Mouse (Mus musculus) hindbrain, embryonic 14.5 days (tissue): ENCODE data around the gene Flywch1. TPM values are rescaled to one million over a fixed set of nuclear protein-coding genes. Genes with fewer than 3 reads are reported as not detected.

Experiments used
- ATAC-seq: fragments of 200-750 bp; cut with Nextera tagmentation; 2 replicates; pipeline ENCODE4 v1.8.0; 2017; ENCODE audit warnings: moderate number of reproducible peaks, mild to moderate bottlenecking, moderate TSS enrichment, moderate library complexity; ENCODE audit not compliant: low FRiP score
- DNase-seq: peaks from one replicate; pipeline ENCODE4 v3.0.0-alpha.2; 2015; ENCODE audit warnings: low spot score
- H3K27ac ChIP-seq: fragments of 300-500 bp; sonication (generic); 2 replicates; pipeline ENCODE4 v1.5.1; 2014; ENCODE audit warnings: mild to moderate bottlenecking, moderate library complexity
- H3K27me3 ChIP-seq: fragments of 300-500 bp; sonication (generic); 2 replicates; pipeline ENCODE4 v1.6.1; 2014; ENCODE audit warnings: mild to moderate bottlenecking, low read length, mixed read lengths; ENCODE audit not compliant: control insufficient read depth, insufficient read depth
- H3K36me3 ChIP-seq: fragments of 300-500 bp; sonication (generic); replicated peaks from 2 replicates; pipeline ENCODE4 v1.6.1; 2014; ENCODE audit not compliant: control insufficient read depth, insufficient read depth
- H3K4me1 ChIP-seq: fragments of 300-500 bp; sonication (generic); replicated peaks from 2 replicates; pipeline ENCODE4 v1.6.1; 2014; ENCODE audit warnings: antibody characterized with exemption, low read length, mixed read lengths; ENCODE audit not compliant: control insufficient read depth, insufficient read depth
- H3K4me2 ChIP-seq: fragments of 300-500 bp; sonication (generic); replicated peaks from 2 replicates; pipeline ENCODE4 v1.6.1; 2014; ENCODE audit warnings: mild to moderate bottlenecking, moderate library complexity
- H3K4me3 ChIP-seq: fragments of 300-500 bp; sonication (generic); replicated peaks from 2 replicates; pipeline ENCODE4 v1.5.1; 2014; ENCODE audit warnings: mild to moderate bottlenecking, low read length
- H3K9ac ChIP-seq: fragments of 300-500 bp; sonication (generic); 2 replicates; pipeline ENCODE4 v1.6.1; 2014
- H3K9me3 ChIP-seq: fragments of 300-500 bp; sonication (generic); 2 replicates; pipeline ENCODE4 v1.6.1; 2016; ENCODE audit warnings: low read length; ENCODE audit not compliant: control insufficient read depth
- WGBS: fragments of 180-500 bp; shearing (Covaris S2); extraction: QIAGEN DNeasy Blood & Tissue Kit; methylation state at CpG from one replicate; pipeline ENCODE4 v1.1.7; 2014; 5-methylcytosine and 5-hydroxymethylcytosine counted together
- polyA plus RNA-seq: library from polyadenylated mRNA; unstranded; fragments of >200 nt; fragmentation: Nextera tagmentation; extraction: Ambion mirVana; gene quantifications from 2 replicates; pipeline ENCODE4 v1.2.1, GENCODE M21; 2014

The Flywch1 gene
- polyA plus RNA-seq, 1 experiment from 2014 or later = 183 TPM

DNA sequence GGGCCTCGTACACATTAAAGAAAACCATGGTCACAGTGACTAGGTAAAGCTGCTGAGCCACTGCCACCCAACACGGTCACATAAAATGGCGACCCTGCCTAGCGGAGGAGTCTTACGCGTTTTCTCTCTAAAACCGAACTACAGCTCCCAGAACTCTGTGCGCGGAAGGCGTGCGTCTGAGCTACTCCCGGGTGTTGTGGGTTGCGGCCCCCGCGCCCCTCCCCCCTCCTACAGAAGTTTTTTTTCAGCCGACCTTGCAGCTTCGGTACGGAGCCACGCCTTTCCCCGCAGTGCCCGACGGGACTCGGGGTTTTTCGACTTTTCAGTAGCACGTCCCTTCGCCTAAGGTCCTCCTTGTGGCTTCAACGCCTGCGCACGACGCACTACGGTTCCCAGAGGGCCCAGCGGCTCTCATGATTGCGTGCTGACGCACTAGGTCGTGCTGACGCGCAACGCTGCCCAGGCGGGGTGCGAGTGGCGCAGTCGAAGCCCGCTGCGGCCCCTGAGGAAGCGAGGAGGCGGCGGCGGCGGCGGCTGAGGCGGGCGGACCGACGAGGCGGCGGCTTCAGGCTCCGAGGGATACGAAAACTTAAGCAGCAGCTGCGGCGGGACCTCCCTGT, 31.5 kb upstream of the Flywch1 start:
- under 1% methylated on average over 60 of the region's 60 CpGs for WGBS
- DNase-seq = peak; percentile 99
- Histone ChIP-seq H3K4me2 (peak overlapping the region; percentile 76), H3K9me3 (no peaks in the 10 kb centered on the region), H3K36me3 (peaks cover 8% of the 10 kb centered on the region), H3K4me3 (peak overlapping the region; percentile 97), H3K27ac (peak overlapping the region; percentile 98), H3K27me3 (no peaks in the 10 kb centered on the region), H3K4me1 (peaks cover 34% of the 10 kb centered on the region), H3K9ac (peak overlapping the region; percentile 95)
- ATAC-seq = peak; percentile 98

DNA sequence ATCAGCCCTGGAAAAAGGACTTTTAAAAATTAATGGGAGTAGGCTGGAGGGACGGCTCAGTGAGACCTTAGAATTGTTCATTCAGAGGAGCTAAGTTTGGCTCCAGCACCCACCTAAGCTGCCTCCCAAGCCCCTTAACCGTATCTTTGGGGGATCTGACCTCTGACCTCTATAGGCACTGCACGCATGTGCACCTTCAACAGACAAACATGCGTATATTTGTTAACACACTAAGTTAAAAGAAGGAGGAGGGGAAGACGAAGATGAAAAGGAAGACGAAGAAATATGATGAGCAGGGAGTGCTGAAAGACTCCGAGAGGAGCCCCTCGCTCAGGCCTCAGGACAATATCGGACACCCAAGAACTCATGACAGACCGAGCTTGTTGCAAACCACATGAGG, 30.2 kb upstream of the Flywch1 start:
- no peak for DNase-seq
- H3K36me3 ChIP-seq = peaks cover 10% of the 10 kb centered on the region
- H3K4me3 ChIP-seq = no peak overlapping the region
- H3K27me3 ChIP-seq = no peaks in the 10 kb centered on the region
- peaks cover 27% of the 10 kb centered on the region for H3K4me1 ChIP-seq
- no peak overlapping the region for H3K9ac ChIP-seq
- WGBS = 94% methylated on average over 10 of the region's 10 CpGs
- no peak overlapping the region for H3K27ac ChIP-seq
- H3K4me2 ChIP-seq = no peak overlapping the region
- no peak for ATAC-seq
- no peaks in the 10 kb centered on the region for H3K9me3 ChIP-seq

DNA sequence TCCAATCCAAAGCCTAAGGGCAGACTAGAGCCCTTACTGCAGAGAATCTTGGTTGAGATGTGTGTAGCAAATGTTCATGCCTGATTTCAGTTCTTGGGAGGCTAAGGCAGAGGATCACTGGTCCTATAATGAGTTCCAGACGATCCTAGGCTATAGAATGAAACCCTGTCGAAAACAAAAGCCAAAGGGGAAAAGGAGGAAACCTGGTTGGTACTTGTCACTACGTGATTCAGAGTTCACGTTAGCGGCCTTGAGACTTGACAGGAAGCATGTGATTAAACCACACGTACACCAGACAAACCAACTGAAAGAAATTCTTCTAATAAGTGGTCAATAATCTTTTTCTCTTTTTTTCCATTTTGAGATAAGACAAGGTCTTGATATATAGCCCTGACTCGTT, 25.9 kb upstream of the Flywch1 start:
- H3K9ac ChIP-seq = no peak overlapping the region
- ATAC-seq = no peak
- H3K4me2 ChIP-seq = no peak overlapping the region
- WGBS = 85% methylated on average over 7 of the region's 7 CpGs
- peaks cover 2% of the 10 kb centered on the region for H3K4me1 ChIP-seq
- no peak overlapping the region for H3K4me3 ChIP-seq
- H3K27ac ChIP-seq = no peak overlapping the region
- DNase-seq = no peak
- H3K9me3 ChIP-seq = no peaks in the 10 kb centered on the region
- no peaks in the 10 kb centered on the region for H3K27me3 ChIP-seq
- peaks cover 13% of the 10 kb centered on the region for H3K36me3 ChIP-seq

DNA sequence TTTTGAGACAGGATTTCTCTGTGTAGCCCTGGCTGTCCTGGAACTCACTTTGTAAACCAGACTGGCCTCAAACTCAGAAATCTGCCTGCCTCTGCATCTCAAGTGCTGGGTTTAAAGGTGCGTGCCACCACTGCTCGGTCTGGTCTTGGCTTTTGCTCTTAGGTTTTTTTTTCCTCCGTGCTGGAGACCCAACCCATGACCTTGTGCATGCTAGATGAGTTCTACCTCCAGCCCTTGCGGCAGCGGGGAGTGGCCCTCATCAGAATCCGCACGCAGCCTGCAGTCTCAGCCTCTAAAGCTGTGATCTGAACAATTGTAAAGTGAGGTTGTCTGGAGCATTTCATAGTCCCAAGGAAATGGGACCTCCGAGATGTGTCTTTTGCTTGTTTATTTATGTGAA, 23.9 kb upstream of the Flywch1 start:
- H3K4me1 ChIP-seq = peaks cover 19% of the 10 kb centered on the region
- H3K27me3 ChIP-seq = no peaks in the 10 kb centered on the region
- no peak overlapping the region for H3K9ac ChIP-seq
- 94% methylated on average over 8 of the region's 8 CpGs for WGBS
- no peak overlapping the region for H3K4me3 ChIP-seq
- H3K4me2 ChIP-seq = no peak overlapping the region
- DNase-seq = no peak
- no peak for ATAC-seq
- no peak overlapping the region for H3K27ac ChIP-seq
- peaks cover 13% of the 10 kb centered on the region for H3K36me3 ChIP-seq
- no peaks in the 10 kb centered on the region for H3K9me3 ChIP-seq

DNA sequence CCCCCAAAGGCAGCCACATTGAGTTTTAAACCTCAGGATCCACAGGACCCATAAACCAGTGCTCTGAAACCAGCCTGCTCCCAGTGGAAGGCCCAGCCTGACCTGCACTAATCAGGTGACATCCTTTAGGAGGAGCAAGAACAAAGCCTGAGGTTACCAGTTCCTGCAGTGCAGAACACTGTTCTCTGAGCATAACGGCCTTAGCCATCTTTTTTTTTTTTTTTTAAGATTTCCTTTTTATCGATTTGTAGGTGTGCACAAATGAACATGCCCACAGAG, 19.6 kb upstream of the Flywch1 start:
- Histone ChIP-seq H3K9ac (peak overlapping the region; percentile 77), H3K36me3 (no peaks in the 10 kb centered on the region), H3K27ac (peak overlapping the region; percentile 96), H3K9me3 (no peaks in the 10 kb centered on the region), H3K27me3 (no peaks in the 10 kb centered on the region), H3K4me2 (peak overlapping the region; percentile 77), H3K4me1 (peaks cover 29% of the 10 kb centered on the region), H3K4me3 (peak overlapping the region; percentile 35)
- DNase-seq = peak; percentile 37
- no peak for ATAC-seq
- 45% methylated on average over 2 of the region's 2 CpGs for WGBS

DNA sequence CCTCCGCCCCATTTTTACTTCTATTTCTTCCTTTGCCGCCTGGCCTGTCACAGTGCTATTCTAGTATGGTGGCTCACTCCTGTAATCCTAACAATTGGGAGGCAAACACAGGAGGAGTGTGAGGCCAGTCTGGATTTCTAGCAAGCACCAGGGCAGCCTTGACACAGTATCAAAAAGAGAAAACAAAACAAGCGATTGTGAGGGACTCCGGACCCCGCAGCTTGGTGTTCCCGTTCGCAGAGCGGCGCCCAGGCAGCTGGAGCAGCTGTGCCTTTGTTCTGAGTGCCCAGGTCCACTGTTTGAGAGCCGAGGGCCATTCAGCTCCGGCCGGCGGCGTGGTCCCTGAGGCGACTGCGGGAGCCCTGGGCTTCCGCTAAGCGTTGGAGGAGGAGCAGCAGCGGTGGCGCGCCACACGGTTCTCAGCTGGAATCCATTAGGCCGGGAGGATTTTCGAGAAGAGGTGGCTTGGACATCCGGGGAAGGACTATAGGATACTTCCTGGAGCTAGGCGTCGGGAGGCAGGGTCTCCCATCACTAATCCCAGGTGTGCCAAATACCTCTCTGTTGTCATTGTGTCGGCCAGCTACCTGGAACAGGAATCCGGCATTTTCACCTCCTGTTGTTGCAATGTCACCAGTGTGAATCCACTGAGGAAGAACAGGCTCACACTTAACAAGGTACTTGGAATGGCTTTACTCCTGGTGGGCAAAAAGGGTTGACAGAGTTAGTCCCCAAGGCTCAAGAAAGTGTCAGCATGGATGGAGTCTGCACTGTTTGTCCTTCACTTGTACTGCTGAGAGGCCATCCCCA, 19.1 kb upstream of the Flywch1 start, which contains the start of gene Srrm2:
Gene Srrm2 (plus strand): TSS at position 264 of the 810 bp plus-strand sequence.
- ATAC-seq (peak; percentile 25; the same call in 1 of the 2 replicates), DNase-seq (peak; percentile 61)
- H3K4me3 ChIP-seq = peak within 1 kb of the TSS; percentile 35
- no peaks in the 10 kb centered on the region for H3K9me3 ChIP-seq
- H3K9ac ChIP-seq = peak within 1 kb of the TSS; percentile 77
- peak within 1 kb of the TSS; percentile 96 for H3K27ac ChIP-seq
- H3K36me3 ChIP-seq = no peaks in the 10 kb centered on the region
- 2% methylated on average over 29 of the region's 29 CpGs for WGBS
- H3K4me1 ChIP-seq = peaks cover 31% of the 10 kb centered on the region
- peak within 1 kb of the TSS; percentile 77 for H3K4me2 ChIP-seq
- no peaks in the 10 kb centered on the region for H3K27me3 ChIP-seq

DNA sequence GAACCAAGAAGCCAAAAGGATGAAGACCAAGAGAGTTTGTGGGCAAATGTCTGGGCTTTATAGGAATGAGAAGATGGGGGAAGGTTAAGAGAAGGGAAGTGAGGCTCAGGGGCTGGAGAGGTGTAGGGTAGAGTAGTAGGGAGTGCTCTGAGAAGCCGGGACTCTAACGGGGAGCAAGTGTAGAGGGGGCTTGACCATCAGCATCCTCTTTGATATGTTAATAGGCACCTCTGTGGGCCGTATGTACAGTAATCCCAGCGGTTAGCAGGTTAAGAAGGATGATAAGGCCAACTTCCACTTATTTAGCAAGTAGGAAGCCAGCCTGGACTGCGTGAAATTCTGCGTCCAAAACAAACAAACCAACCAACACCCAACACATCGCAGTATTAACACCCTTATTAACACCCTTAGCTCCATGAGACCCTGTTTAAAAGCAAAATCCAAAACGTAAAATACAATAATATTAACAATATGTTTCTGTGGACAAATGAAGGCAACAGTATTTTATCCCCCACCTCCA, 18.4 kb upstream of the Flywch1 start:
- Histone ChIP-seq H3K9me3 (no peaks in the 10 kb centered on the region), H3K4me1 (peaks cover 37% of the 10 kb centered on the region), H3K27ac (peak overlapping the region; percentile 96), H3K9ac (peak overlapping the region; percentile 77), H3K4me3 (peak overlapping the region; percentile 35), H3K27me3 (no peaks in the 10 kb centered on the region), H3K36me3 (no peaks in the 10 kb centered on the region), H3K4me2 (peak overlapping the region; percentile 77)
- 7% methylated on average over 8 of the region's 8 CpGs for WGBS
- no peak for DNase-seq
- ATAC-seq = no peak

DNA sequence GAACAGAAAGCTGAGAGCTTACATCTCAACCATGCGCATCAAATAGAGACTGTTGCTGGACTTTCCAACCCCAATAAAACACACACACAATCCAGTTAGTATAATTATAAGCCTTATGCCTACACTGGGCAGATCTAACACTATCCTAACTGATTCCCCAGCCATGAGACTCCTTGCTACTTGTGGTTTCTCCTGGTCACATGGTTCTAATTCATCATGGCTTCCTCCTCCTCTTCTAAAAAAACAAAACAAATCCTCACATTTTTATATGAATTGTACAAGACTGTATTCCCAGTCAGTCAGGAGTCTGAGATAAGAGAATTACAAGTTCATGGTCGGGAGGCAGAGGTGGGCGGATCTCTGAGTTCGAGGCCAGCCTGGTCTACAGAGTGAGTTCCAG, 17.6 kb upstream of the Flywch1 start:
- no peak overlapping the region for H3K27ac ChIP-seq
- no peak overlapping the region for H3K9ac ChIP-seq
- peaks cover 37% of the 10 kb centered on the region for H3K4me1 ChIP-seq
- H3K4me2 ChIP-seq = no peak overlapping the region
- no peak for DNase-seq
- no peaks in the 10 kb centered on the region for H3K9me3 ChIP-seq
- ATAC-seq = no peak
- no peaks in the 10 kb centered on the region for H3K36me3 ChIP-seq
- H3K27me3 ChIP-seq = no peaks in the 10 kb centered on the region
- no peak overlapping the region for H3K4me3 ChIP-seq
- 92% methylated on average over 4 of the region's 4 CpGs for WGBS

DNA sequence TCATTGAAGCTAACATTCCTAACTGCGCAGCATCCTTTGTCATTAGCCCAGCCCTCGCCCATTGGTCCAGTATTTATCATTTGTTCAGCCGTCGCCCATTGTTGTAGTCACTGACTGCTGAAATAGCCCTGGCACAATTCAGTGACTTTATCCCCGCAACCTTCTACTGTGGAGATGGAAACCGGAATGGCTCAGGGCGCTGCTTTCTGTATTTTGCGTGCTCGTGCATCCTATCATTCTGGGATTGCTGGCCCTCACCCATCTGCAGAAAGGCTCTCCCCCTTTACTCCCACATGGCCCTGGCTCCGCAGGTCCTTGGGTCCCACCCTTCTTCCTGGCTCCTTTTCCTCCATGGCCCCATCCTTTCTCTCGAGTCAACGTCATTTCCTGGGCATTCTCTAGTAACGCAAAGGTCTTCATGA, 15.1 kb upstream of the Flywch1 start:
- 8% methylated on average over 13 of the region's 13 CpGs for WGBS
- H3K27ac ChIP-seq = peak overlapping the region; percentile 96
- H3K4me2 ChIP-seq = peak overlapping the region; percentile 84
- DNase-seq (peak; percentile 68), ATAC-seq (peak; percentile 58)
- no peaks in the 10 kb centered on the region for H3K9me3 ChIP-seq
- H3K9ac ChIP-seq = peak overlapping the region; percentile 90
- peak overlapping the region; percentile 75 for H3K4me3 ChIP-seq
- H3K27me3 ChIP-seq = no peaks in the 10 kb centered on the region
- no peaks in the 10 kb centered on the region for H3K36me3 ChIP-seq
- H3K4me1 ChIP-seq = peaks cover 30% of the 10 kb centered on the region
